Mouse (Mus musculus) urinary bladder, postnatal 36 days (tissue): ENCODE data around the gene Krtap24-1.
A peak's percentile ranks its signal among the peaks of the same experiment; 100 is the strongest.

Experiments
- DNase-seq, 2 experiments: peaks; one replicate each; pipeline ENCODE4 v3.0.0; 2022; ENCODE audit warnings: low spot score in 2 of 2, mixed read lengths in 1 of 2

Gene Krtap24-1

GRCm38 (mm10) chr16:88611922-88612321, at the start of gene Krtap24-1:
Gene Krtap24-1 (minus strand): TSS chr16:88612279.
- DNase-seq, result no peak

DNA sequence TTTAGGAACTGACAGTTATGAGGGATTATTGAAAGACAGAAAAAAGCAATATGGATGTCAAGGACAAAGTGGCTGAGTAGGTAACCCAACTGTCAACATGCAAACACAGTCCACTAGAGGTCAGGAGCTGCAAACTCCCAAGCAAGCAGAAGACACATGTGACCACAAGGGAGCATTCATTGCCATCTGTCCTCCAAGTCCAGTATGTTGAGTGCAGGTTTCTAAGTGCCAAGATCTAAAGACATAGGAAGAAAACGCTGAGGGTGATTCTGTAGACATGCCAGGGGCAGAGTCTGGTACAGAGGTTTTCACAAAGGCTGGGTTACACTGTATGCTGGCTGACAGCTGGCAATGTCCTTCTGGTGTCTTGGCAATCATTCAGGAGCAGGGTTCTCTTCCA, 45.3 kb upstream of the Krtap24-1 start:
- no peak for DNase-seq

DNA sequence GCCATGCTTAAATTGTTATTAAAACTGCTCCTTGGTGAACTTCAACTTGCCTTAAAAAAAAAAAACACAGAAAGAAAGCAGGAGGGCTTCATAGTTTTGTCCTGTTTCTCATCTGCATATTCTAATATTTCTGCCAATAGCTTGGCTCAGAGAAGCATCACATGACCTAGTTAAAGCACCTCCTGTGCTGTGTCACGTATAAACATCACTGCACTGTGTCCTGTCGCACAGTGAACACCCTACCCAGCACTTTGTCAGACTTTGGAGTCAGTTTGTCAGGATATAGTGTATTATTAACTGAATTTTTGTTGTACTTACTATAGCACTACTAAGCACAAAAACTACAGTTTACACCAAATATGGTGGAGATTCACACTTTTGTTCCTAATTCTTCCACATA, 39.9 kb upstream of the Krtap24-1 start:
- DNase-seq, result no peak

- DNase-seq, result no peak
Observed at GRCm38 (mm10) chr16:88651082-88651481, 39.0 kb upstream of the Krtap24-1 start.

DNA sequence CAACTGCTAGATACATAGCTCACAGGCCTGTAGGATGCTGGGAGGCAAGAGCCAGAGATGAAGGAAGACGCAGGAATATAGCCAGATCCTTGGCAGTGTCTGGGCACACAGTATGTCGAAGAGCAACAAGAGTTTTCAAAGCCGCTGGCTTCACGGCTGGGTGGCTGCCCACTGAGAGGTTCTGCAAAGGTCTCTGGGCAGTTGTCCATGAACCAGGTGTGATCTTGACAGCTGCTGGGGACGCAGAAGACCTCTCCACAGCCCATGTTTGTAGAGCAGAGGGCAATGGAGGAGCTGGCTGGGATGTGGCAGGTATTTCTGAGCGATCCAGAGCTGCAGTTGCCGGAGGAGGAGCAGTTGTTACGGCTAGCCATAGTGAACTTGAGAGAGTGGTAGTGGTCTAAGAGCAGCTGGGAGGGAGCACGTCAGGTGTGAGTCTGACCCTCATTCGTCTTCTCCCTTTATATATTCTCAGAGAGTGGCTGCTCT, 35.3 kb upstream of the Krtap24-1 start, which contains the start of gene Krtap26-1:
Gene Krtap26-1, minus strand, starts transcription at position 439 of the 489 bp plus-strand sequence.
- no peak for DNase-seq

DNA sequence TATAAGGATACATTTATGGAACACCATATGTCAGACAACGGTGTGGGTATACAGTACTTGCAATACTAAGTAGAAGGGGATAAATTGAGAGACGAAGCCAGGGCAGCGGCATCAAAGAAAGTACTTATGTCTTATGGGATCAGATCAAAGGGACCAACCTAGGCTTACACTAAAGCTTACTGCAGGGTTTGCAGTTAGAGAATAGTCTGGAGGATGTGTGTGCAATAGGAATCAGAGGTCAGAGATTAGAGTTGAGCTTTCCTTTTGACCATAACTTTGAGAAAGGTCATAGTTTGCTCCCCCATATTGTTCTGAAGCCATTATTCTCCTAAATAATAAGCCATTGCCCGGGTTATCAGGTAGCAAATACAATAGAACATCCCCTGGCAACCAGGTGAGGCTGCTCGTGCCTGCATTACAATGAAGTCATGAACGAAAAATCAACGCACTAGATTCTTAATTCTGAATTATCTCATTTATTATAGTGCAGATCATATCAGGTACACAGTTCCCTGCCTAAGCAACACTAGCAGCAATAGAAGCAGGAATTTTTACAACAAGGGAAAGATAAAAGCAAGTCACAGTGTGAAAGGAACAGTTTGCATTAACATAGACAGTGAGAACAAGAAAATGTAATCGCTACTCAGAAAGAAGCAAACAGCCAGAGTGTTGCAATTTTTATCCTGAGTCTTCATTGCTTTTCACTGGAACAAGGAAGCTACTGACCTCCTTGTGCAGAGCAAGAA, 34.5 kb upstream of the Krtap24-1 start:
- no peak for DNase-seq

DNA sequence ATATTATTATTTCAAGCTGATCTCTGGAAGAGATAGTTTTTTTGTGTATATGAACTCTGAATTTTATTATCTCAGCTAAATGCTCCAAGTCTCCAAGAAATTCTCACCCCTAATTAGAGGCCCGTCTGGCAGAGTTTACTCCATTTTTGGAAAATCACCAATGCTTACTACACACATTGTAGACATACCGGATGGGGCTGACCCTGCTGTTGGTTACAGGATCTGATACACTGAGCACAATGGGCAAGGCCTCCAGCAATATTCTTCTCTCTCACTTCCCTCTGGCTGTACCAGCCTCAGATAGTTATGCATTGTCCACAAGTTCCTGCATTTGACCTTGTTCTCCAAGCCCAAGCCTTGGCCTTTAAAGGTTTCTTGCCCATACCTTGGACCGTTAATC, 28.0 kb upstream of the Krtap24-1 start:
- no peak for DNase-seq

GRCm38 (mm10) chr16:88635142-88635541, 23.1 kb upstream of the Krtap24-1 start:
- no peak for DNase-seq

GRCm38 (mm10) chr16:88631474-88631873, 19.4 kb upstream of the Krtap24-1 start:
- DNase-seq, result no peak

GRCm38 (mm10) chr16:88627566-88627965, 15.5 kb upstream of the Krtap24-1 start, which contains the start of gene 2310079G19Rik:
Gene 2310079G19Rik (minus strand): TSS chr16:88627666.
- no peak for DNase-seq

DNA sequence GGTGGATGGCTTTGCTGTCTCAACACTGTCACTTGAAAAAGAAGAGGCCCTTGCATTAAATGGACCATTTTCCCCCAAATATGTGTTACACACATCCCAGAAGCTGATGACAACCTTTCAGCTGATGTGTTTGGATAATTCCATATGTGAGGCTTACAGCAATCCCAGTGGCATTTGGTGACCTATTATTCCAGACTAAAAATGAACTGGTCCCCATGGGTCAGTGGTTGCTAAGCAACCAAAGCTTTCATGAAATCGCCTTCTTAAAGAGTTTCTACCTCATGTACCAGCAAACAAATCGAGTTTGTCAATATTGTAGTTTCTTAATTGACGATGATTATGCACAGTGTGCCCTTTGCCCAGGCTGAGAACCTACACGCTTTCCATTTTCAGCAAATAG, 633 bp upstream of the Krtap24-1 start:
- no peak for DNase-seq

DNA sequence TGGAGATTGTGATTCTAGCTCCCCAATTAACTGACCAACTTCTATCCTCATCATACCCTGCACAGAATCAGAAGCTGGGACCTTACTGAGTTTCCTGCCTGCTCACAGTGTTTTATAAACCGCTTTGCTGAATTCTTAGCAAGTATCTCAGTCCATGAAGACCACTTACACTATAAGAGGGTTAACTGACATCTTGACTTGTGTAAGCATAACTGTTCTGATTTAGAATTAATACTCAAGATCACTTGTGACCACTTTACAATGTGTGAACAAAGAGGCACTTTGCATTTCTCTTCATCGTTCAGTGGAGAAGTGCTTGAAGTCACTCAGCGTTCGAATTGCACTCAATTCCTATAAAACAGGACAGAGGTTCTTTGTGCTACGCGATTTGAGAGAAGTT, 7.5 kb downstream of the Krtap24-1 start:
- no peak for DNase-seq

- DNase-seq, result no peak
Observed at GRCm38 (mm10) chr16:88602464-88602863, 9.6 kb downstream of the Krtap24-1 start.

GRCm38 (mm10) chr16:88600303-88600702, 11.8 kb downstream of the Krtap24-1 start:
- no peak for DNase-seq

GRCm38 (mm10) chr16:88599504-88600237, 12.4 kb downstream of the Krtap24-1 start:
- DNase-seq, result no peak

- no peak for DNase-seq
Observed at GRCm38 (mm10) chr16:88592758-88593157, 19.3 kb downstream of the Krtap24-1 start.

DNA sequence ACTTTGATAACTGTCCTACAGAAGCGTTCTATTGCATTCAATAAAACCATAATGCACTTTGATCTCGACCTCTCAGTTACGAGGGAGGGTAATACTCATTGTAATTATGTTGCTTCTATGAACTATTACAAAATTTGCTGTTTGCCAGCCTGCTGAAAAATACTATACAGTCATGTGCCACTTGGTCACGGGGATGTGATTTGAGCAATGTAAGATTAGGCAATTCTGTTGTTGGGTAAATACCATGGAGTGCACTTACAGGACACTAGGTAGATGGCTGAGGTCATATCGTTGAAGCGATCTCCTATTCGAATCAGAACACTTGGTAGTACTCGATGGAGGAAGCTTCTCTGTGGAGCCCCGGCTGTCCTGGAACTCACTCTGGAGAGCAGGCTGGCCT, 28.7 kb downstream of the Krtap24-1 start:
- DNase-seq, result no peak

DNA sequence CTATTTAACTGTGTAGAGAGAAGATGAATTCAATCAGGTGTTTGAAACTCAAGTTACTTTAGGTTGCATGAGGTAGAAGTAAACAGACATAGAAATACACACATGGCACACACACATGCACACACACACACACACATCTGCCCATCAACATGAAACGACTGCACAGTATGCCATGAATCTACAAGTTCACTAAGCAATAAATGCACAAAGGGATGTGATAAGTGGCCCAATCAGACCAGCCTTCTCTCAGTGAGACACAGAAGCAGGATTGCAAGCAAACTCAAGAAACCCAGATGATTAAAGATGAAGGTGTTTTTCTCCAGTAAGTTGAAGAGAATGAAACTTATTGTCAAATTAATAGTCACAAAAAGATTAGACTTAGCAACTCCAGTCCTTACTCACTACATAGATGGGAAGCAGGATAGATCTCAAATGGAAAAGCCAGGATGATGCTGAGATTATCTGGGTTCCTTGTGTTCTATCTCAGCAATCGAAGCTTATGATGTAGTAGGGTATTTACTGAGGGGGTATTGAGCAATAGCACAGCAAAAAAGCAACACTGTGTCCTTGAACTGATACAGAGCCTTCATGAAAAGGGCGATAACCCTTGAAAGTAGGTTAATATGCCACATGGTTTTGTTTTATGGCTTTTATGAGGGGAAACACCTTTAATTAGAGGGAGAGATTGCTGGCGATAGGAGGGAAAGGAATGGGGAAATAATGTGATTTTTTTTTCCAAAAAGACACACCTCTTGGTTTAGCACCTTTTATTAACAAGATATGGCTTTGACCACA, 36.0 kb downstream of the Krtap24-1 start:
- no peak for DNase-seq

GRCm38 (mm10) chr16:88572904-88573404, 39.1 kb downstream of the Krtap24-1 start:
- no peak for DNase-seq

GRCm38 (mm10) chr16:88570136-88570535, 41.9 kb downstream of the Krtap24-1 start:
- peak in 1 of 2 experiments; percentile 17 for DNase-seq

GRCm38 (mm10) chr16:88569732-88570131, 42.3 kb downstream of the Krtap24-1 start:
- DNase-seq, result no peak

DNA sequence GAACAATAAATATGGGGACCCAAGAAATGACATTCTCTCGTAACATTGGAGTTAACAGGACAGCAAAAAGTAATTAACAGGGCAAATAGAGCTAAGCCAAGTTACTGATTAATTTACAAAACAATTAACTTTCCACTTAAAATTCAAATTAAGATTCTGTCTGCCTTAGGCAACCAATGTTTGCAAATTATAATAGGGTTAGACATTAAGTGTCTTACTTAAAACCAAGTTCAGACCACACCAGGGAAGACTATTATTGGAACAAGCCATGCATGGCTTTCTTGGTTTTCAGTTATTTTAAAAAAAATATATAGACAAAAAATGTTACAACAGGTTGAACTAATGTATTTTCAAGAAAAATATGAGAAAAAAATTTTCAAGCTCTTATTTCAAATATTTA, 43.0 kb downstream of the Krtap24-1 start:
- no peak for DNase-seq
